Mouse (Mus musculus) heart, adult 10 weeks (tissue): ENCODE measurements around the gene Gstz1. TPM values are rescaled to one million over a fixed set of nuclear protein-coding genes. Genes with fewer than 3 reads are reported as not detected.

Source experiments
- polyA plus RNA-seq: library from polyadenylated mRNA; stranded (reverse); fragments of 350-450 nt; fragmentation: Illumina TruSeq; extraction: RNeasy Lipid Tissue Mini Kit (QIAGEN cat#74804); gene quantifications from one replicate; pipeline ENCODE4 v1.2.3, GENCODE M21; 2014; ENCODE audit warnings: low read depth, low replicate concordance

The Gstz1 gene
- 66.3 TPM for polyA plus RNA-seq

DNA sequence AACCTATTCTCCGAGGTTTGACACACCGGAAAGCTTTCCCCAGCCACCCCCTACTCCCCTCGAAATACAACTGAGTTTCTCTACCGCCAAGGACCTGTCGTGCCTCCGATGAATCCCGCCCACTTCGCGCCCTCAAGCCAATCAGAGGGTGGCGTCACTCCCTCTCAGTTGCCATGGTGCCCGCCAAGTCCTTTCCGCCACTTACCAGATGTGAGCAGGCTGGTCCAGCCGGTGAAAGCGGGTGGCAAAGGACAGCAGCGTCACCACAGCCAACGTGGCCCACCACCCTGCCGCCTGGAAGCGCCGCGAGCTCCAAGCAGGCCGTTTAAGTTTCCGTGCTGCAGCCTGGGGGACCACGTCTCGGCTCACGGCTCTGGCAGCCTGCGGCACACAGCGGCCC lies at the start of gene Gstz1:
Gene Gstz1, plus strand, starts transcription at position 200 of the 400 bp plus-strand sequence.

DNA sequence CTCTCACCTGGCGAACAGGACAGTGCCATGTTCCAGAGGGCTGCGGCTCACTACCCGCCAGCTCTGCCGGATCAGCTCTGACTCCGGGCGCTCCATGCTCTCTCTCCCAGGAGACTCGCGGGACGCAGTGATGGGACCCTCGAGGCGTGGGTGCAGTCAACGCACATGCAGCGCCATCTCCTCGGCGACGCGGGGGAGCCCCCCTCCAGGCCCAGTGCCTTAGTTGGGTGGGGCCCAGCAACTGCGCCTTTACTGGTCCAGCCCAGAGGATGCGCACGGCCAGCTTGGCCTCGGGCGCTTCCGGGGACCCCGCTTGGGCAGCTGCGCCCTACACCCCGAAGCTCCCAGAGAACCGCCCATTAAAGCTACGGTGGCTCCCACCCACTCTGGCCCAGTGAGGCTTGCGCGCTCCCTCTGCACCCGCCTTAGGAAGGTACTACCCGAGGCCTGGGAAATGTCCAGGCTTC lies 44.8 kb upstream of the Gstz1 start, which contains the start of gene Ngb:
Gene Ngb, minus strand, starts transcription at position 375 of the 467 bp plus-strand sequence.

DNA sequence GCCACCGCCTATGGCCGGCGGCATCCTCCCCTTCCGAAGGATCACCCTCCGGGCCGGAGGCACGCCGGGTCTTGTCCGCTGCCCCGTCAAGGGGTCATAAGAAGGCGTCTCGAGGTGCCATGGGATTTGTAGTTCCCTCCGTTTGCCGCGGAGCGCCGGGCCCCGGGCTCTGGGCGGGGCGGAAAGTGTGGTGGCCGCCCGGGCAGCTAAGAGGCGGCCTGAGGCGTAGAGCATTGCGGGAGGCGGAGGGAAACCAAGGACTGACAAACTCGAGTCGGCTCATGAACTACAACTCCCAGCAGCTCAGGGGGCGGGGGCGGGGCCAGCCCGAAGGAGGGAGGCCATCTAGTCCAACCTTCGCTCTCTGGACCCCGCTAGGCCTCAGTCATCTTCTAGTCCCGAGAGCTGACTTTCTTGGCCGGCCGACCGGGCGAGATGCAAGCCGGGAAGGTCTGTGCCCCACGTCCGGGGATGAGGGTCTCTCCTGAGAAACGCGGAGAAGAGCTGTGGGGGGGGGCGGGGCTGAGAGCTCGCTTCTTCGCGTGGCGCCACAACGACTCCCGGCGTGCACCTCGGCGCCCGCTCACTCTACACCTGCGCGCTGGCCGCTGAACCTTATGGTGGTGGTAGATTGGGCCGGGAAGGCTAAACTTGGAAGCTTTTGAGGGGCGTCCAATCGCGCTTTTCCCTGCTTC lies 577 bp downstream of the Gstz1 start, which contains the start of gene Pomt2:
Gene Pomt2, minus strand, starts transcription at position 574 of the 695 bp plus-strand sequence.

DNA sequence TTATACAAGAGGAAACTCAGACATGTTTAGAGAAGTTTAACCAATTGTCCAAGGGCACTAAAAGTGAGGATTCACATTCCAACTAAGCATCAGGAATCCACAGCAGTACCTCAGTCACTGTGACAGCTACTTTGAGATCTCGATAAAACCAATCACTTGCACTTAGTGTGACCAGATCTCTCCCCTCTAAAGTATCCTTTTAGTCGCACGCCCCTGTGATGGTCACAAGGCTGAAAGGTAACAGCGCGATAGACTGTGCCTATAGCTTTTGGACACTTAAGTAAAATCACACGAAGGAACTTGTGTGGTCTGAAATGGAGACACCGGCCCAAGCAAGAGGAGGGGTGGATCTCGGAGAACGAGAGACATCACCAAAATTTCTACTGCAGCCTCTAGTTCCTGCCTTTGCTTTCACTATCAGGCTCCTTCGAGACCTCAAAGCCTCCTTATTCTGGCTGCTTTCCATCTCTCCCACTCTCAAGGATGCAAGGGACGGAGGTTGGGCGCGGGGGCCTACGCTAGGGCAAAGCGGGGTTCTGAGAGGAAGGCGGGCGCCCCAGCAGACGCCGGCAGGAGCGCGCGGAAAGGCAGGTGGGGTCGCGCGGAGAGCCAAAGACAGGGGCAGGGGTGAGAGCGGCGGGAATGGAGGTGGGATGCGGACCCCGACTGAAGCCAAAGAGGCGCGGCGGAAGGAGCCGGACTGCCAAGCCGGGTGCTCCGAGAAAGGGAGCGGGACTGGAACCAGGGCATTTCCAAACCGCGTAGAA lies 52.4 kb downstream of the Gstz1 start, which contains the start of gene Samd15:
Gene Samd15, plus strand, starts transcription at position 518 of the 767 bp plus-strand sequence.

DNA sequence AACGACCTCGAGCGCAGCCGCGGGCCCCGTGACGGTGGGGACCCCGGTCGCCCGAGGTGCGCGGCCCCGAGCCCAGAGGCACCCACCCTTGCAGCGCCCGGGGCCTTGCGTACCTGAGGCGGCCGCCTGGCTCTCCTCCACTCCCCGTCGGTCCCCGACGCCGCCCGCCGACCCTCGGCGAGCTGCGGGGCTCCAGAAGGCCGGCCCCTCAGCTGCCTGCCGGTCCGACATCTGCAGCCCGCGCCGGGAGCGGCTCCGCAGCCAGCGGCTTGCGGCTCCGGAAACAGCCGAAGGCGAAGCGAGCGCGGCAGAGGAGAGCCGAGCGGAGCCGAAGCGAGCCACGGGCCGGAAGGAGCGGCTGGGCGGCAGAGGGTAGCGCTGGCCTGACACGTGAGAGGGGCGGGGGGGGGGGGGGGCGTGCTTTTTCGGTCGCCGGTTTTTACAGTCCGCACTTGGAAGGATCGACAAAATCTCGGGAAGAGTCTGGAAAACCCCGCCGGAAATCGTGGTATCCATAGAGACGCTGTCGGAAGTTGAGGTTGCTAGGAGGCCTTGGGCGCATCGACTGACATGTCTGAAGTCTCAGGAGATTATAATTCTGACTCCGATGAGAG lies 53.1 kb downstream of the Gstz1 start, which contains the start of gene Tmed8:
Gene Tmed8, minus strand, starts transcription at position 482 of the 614 bp plus-strand sequence.

Other genes starting within 250 kb of the Gstz1 start
- 38.8 TPM for gene Cipc, start 200.1 kb upstream of the Gstz1 start, polyA plus RNA-seq
- gene Zdhhc22, start 156.7 kb upstream of the Gstz1 start, polyA plus RNA-seq: not detected
- gene Tmem63c, start 125.8 kb upstream of the Gstz1 start, polyA plus RNA-seq: 0.55 TPM
- not detected for gene Ngb, start 44.6 kb upstream of the Gstz1 start, polyA plus RNA-seq
- gene Pomt2, start 803 bp downstream of the Gstz1 start, polyA plus RNA-seq: 10.7 TPM
- gene Samd15, start 52.6 kb downstream of the Gstz1 start, polyA plus RNA-seq: not detected
- gene Tmed8, start 53.3 kb downstream of the Gstz1 start, polyA plus RNA-seq: 5.4 TPM
- gene Noxred1, start 91.6 kb downstream of the Gstz1 start, polyA plus RNA-seq: 1.3 TPM
- gene Vipas39, start 119.1 kb downstream of the Gstz1 start, polyA plus RNA-seq: 32.3 TPM
- gene Ahsa1, start 119.3 kb downstream of the Gstz1 start, polyA plus RNA-seq: 181 TPM
- gene Ism2, start 152.5 kb downstream of the Gstz1 start, polyA plus RNA-seq: not detected
- gene Sptlc2, start 241.2 kb downstream of the Gstz1 start, polyA plus RNA-seq: 15.7 TPM